Mouse (Mus musculus) ES-Bruce4 (cell line): ENCODE measurements around the gene Vsir. TPM values are rescaled to one million over a fixed set of nuclear protein-coding genes. Genes with fewer than 3 reads are reported as not detected.

ENCODE experiments used
- H3K27ac ChIP-seq: 2 replicates; pipeline ENCODE4 v1.5.1; 2012; ENCODE audit warnings: low read length, inconsistent platforms; ENCODE audit not compliant: insufficient read depth
- H3K27me3 ChIP-seq: 2 replicates; pipeline ENCODE4 v1.6.1; 2012; ENCODE audit warnings: mild to moderate bottlenecking, low read length, inconsistent platforms; ENCODE audit not compliant: control insufficient read depth, poor library complexity, insufficient read depth, severe bottlenecking
- H3K36me3 ChIP-seq: 2 replicates; pipeline ENCODE4 v1.6.1; 2012; ENCODE audit warnings: inconsistent platforms, mild to moderate bottlenecking, low read length, moderate library complexity; ENCODE audit not compliant: control insufficient read depth, poor library complexity, insufficient read depth, severe bottlenecking
- H3K4me1 ChIP-seq: one replicate; pipeline ENCODE4 v1.8.1; 2011; ENCODE audit warnings: low read length; ENCODE audit not compliant: control insufficient read depth, insufficient read depth
- H3K4me3 ChIP-seq: 2 replicates; pipeline ENCODE4 v1.5.1; 2011; ENCODE audit warnings: low read depth, mild to moderate bottlenecking, low read length
- H3K9ac ChIP-seq: 2 replicates; pipeline ENCODE4 v1.6.1; 2012; ENCODE audit warnings: low read depth, mild to moderate bottlenecking, inconsistent platforms; ENCODE audit not compliant: poor library complexity, severe bottlenecking
- H3K9me3 ChIP-seq: replicated peaks from 2 replicates; pipeline ENCODE4 v1.6.1; 2012; ENCODE audit warnings: mild to moderate bottlenecking, low read length, inconsistent platforms; ENCODE audit not compliant: control insufficient read depth, poor library complexity, insufficient read depth, severe bottlenecking
- CTCF ChIP-seq: IDR thresholded peaks from one replicate; pipeline ENCODE4 v1.8.1; 2011; ENCODE audit warnings: low read depth, low read length
- EP300 ChIP-seq: IDR thresholded peaks from 2 replicates; pipeline ENCODE4 v1.6.1; 2011; ENCODE audit warnings: low read depth, low read length; ENCODE audit not compliant: insufficient read depth
- POLR2A ChIP-seq: IDR thresholded peaks from one replicate; pipeline ENCODE4 v1.8.1; 2011; ENCODE audit warnings: low read length; ENCODE audit not compliant: insufficient read depth
- polyA plus RNA-seq: library from polyadenylated mRNA; stranded (reverse); fragments of >200 nt; gene quantifications from 2 replicates; pipeline ENCODE4 v1.2.4, GENCODE M21; 2011; ENCODE audit warnings: low read depth; ENCODE audit not compliant: missing spikeins, insufficient read depth, insufficient read length

The Vsir gene
- polyA plus RNA-seq, 1 experiment: 4.5 TPM

- H3K4me3 ChIP-seq: no peak overlapping the region
- no peaks in the 10 kb centered on the region for H3K27me3 ChIP-seq
- H3K9me3 ChIP-seq: no peaks in the 10 kb centered on the region
- H3K36me3 ChIP-seq: no peaks in the 10 kb centered on the region
- no peaks in the 10 kb centered on the region for H3K4me1 ChIP-seq
- H3K9ac ChIP-seq: no peak overlapping the region
- no peak for TF ChIP-seq CTCF
- no peak for TF ChIP-seq POLR2A
- TF ChIP-seq EP300: no peak
- H3K27ac ChIP-seq: no peak overlapping the region
These were observed 30.5 kb upstream of the Vsir start for GRCm38 (mm10) chr10:60316166-60316565.

- TF ChIP-seq POLR2A: no peak
- TF ChIP-seq CTCF: no peak
- no peak for TF ChIP-seq EP300
- Histone ChIP-seq H3K9me3 (no peaks in the 10 kb centered on the region), H3K4me3 (no peak overlapping the region), H3K27me3 (no peaks in the 10 kb centered on the region), H3K9ac (no peak overlapping the region), H3K36me3 (no peaks in the 10 kb centered on the region), H3K4me1 (no peaks in the 10 kb centered on the region), H3K27ac (no peak overlapping the region)
These were observed 17.5 kb upstream of the Vsir start for GRCm38 (mm10) chr10:60328963-60329650.

- Histone ChIP-seq H3K36me3 (no peaks in the 10 kb centered on the region), H3K4me3 (no peak overlapping the region), H3K9me3 (no peaks in the 10 kb centered on the region), H3K4me1 (no peaks in the 10 kb centered on the region), H3K27ac (no peak overlapping the region), H3K9ac (no peak overlapping the region), H3K27me3 (no peaks in the 10 kb centered on the region)
- TF ChIP-seq POLR2A (no peak), EP300 (no peak), CTCF (no peak)
These were observed 12.1 kb upstream of the Vsir start for GRCm38 (mm10) chr10:60334583-60334982.

- H3K27ac ChIP-seq: no peak overlapping the region
- no peak for TF ChIP-seq CTCF
- no peak for TF ChIP-seq EP300
- TF ChIP-seq POLR2A: no peak
- H3K36me3 ChIP-seq: no peaks in the 10 kb centered on the region
- H3K9ac ChIP-seq: no peak overlapping the region
- H3K4me1 ChIP-seq: no peaks in the 10 kb centered on the region
- H3K27me3 ChIP-seq: no peaks in the 10 kb centered on the region
- H3K4me3 ChIP-seq: no peak overlapping the region
- no peaks in the 10 kb centered on the region for H3K9me3 ChIP-seq
These were observed 11.6 kb upstream of the Vsir start for GRCm38 (mm10) chr10:60335021-60335420.

- H3K27ac ChIP-seq: no peak overlapping the region
- no peaks in the 10 kb centered on the region for H3K9me3 ChIP-seq
- TF ChIP-seq POLR2A: no peak
- TF ChIP-seq EP300: no peak
- TF ChIP-seq CTCF: no peak
- no peak overlapping the region for H3K9ac ChIP-seq
- no peaks in the 10 kb centered on the region for H3K36me3 ChIP-seq
- no peak overlapping the region for H3K4me3 ChIP-seq
- peaks cover 2% of the 10 kb centered on the region for H3K4me1 ChIP-seq
- H3K27me3 ChIP-seq: no peaks in the 10 kb centered on the region
These were observed 5.1 kb upstream of the Vsir start for GRCm38 (mm10) chr10:60341528-60341927.

GRCm38 (mm10) chr10:60344111-60344510, 2.5 kb upstream of the Vsir start:
- TF ChIP-seq POLR2A (no peak), CTCF (no peak), EP300 (no peak)
- H3K9me3 ChIP-seq: no peaks in the 10 kb centered on the region

More at GRCm38 (mm10) chr10:60344111-60344510, 2.5 kb upstream of the Vsir start:
- Histone ChIP-seq H3K27ac (no peak overlapping the region), H3K36me3 (no peaks in the 10 kb centered on the region), H3K9ac (no peak overlapping the region), H3K4me1 (peaks cover 8% of the 10 kb centered on the region), H3K4me3 (no peak overlapping the region), H3K27me3 (no peaks in the 10 kb centered on the region)
